In genomic region chr9:62987824-62988223, GRCm38 (mm10) we compare ENCODE assay signal across 7 mouse cellular contexts. TPM values are rescaled to one million over a fixed set of nuclear protein-coding genes. Genes with fewer than 3 reads are reported as not detected.
DNase-seq lines count a peak whose midpoint lies in the region; ATAC-seq and TF ChIP-seq lines count a peak whose summit lies in the region.

Gene Pias1, minus strand, starts transcription at chr9:62987924.

- H3K27ac ChIP-seq in ES-E14 (ENCODE audit: insufficient read depth, low read depth, low read length, poor library complexity, severe bottlenecking), result no peak within 1 kb of the TSS
- no peak within 1 kb of the TSS for H3K27ac ChIP-seq in hindbrain, embryonic 13.5 days
- H3K27ac ChIP-seq in liver, postnatal 0 days (ENCODE audit: low read depth), result no peak within 1 kb of the TSS

- no peak within 1 kb of the TSS for H3K4me2 ChIP-seq in hindbrain, embryonic 13.5 days
- no peak within 1 kb of the TSS for H3K4me2 ChIP-seq in liver, postnatal 0 days (ENCODE audit: low read depth, low read length)

- TF ChIP-seq CTCF in liver, postnatal 0 days (IDR thresholded peaks at IDR 0.05; ENCODE audit: low read depth), result no peak

- no peaks in the 10 kb centered on the region for H3K4me1 ChIP-seq in ES-E14 (ENCODE audit: control insufficient read depth in 2 of 2, insufficient read depth in 2 of 2, low read length in 2 of 2, poor library complexity in 1 of 2)
- H3K4me1 ChIP-seq in hindbrain, embryonic 13.5 days (replicated peaks), result no peaks in the 10 kb centered on the region
- no peaks in the 10 kb centered on the region for H3K4me1 ChIP-seq in liver, postnatal 0 days (ENCODE audit: insufficient read depth)

- H3K36me3 ChIP-seq in ES-E14 (ENCODE audit: control insufficient read depth, insufficient read depth, low read length, poor library complexity, severe bottlenecking), result no peaks in the 10 kb centered on the region
- H3K36me3 ChIP-seq in hindbrain, embryonic 13.5 days, result no peaks in the 10 kb centered on the region
- H3K36me3 ChIP-seq in liver, postnatal 0 days (replicated peaks; ENCODE audit: insufficient read depth, low read length), result no peaks in the 10 kb centered on the region

- no peak for DNase-seq in ES-E14 (ENCODE audit: low read depth, low spot score)
- no peak for DNase-seq in adrenal gland, adult 2 months
- no peak for DNase-seq in gastrocnemius, adult 18-20 months (ENCODE audit: low spot score)
- DNase-seq in liver, postnatal 0 days, result no peak
- no peak for DNase-seq in thymus, postnatal 14 days
- DNase-seq in right cerebral cortex, adult 18-20 months, result no peak

- no peak within 1 kb of the TSS for H3K9ac ChIP-seq in ES-E14 (ENCODE audit: insufficient read depth, low read depth, low read length, poor library complexity, severe bottlenecking)
- H3K9ac ChIP-seq in hindbrain, embryonic 13.5 days, result no peak within 1 kb of the TSS
- no peak within 1 kb of the TSS for H3K9ac ChIP-seq in liver, postnatal 0 days (replicated peaks)

- H3K9me3 ChIP-seq in ES-E14 (ENCODE audit: control insufficient read depth, insufficient read depth, low read depth, low read length), result no peaks in the 10 kb centered on the region
- H3K9me3 ChIP-seq in hindbrain, embryonic 13.5 days, result no peaks in the 10 kb centered on the region
- H3K9me3 ChIP-seq in liver, postnatal 0 days (ENCODE audit: low read length), result no peaks in the 10 kb centered on the region

- WGBS in hindbrain, embryonic 13.5 days, result 90% methylated on average over 5 of the region's 5 CpGs
- 73% methylated on average over 5 of the region's 5 CpGs for WGBS in liver, postnatal 0 days (ENCODE audit: insufficient replicate concordance)

- H3K27me3 ChIP-seq in hindbrain, embryonic 13.5 days, result no peaks in the 10 kb centered on the region
- H3K27me3 ChIP-seq in liver, postnatal 0 days (ENCODE audit: insufficient read depth, low read length), result no peaks in the 10 kb centered on the region

- in situ Hi-C loops in ES-E14 (cut with MboI; ENCODE audit: low sequenced_read_pairs in 2 of 2, unreplicated experiment in 2 of 2), result no loop called here

- no peak for TF ChIP-seq EP300 in liver, postnatal 0 days (IDR thresholded peaks at IDR 0.05; ENCODE audit: low read depth)

- no peak for ATAC-seq in hindbrain, embryonic 13.5 days (ENCODE audit: low FRiP score)
- no peak for ATAC-seq in liver, postnatal 0 days

- H3K4me3 ChIP-seq in ES-E14 (ENCODE audit: insufficient read depth in 1 of 2, low read depth in 1 of 2, low read length in 2 of 2, poor library complexity in 1 of 2, severe bottlenecking in 1 of 2), result no peak within 1 kb of the TSS
- no peak within 1 kb of the TSS for H3K4me3 ChIP-seq in hindbrain, embryonic 13.5 days
- no peak within 1 kb of the TSS for H3K4me3 ChIP-seq in liver, postnatal 0 days (ENCODE audit: low read depth, low read length)

TF ChIP-seq in ES-E14, 5 proteins besides CTCF, POLR2A, EP300 and RAD21:
- TF ChIP-seq MAFK (IDR thresholded peaks at IDR 0.05; ENCODE audit: insufficient read depth, low read depth, low read length) (no peak), CHD2 (IDR thresholded peaks at IDR 0.05; ENCODE audit: low read depth, low read length) (no peak), ZNF384 (IDR thresholded peaks at IDR 0.05; ENCODE audit: low read depth, low read length) (no peak), HCFC1 (IDR thresholded peaks at IDR 0.05; ENCODE audit: borderline replicate concordance, insufficient read depth, low read length) (no peak), ZC3H11A (IDR thresholded peaks at IDR 0.05; ENCODE audit: borderline replicate concordance, low read depth, low read length) (no peak)

RNA-seq across cellular contexts. Expression of gene Pias1, which starts in this region (rescaled TPM):
- total RNA-seq in ES-E14 (2012; rRNA removed), result 12.6 and 12.7 TPM in 2 replicates
- 10 to 100 TPM; 36.5 to 43.8 TPM for total RNA-seq in adrenal gland, adult 2 months (2021)
- polyA plus RNA-seq in adrenal gland, adult 2 months (2012; rRNA removed), result 7.7 and 9.3 TPM in 2 replicates
- total RNA-seq in gastrocnemius, adult 18-20 months (2021), result 10 to 100 TPM; 19.6 to 21.3 TPM
- polyA plus RNA-seq in hindbrain, embryonic 13.5 days (2015; fragmentation: Nextera tagmentation; extraction: Ambion mirVana), result 64.9 and 68.2 TPM in 2 replicates
- 19.5 and 20.9 TPM in 2 replicates for polyA plus RNA-seq in liver, postnatal 0 days (2015; fragmentation: Nextera tagmentation; extraction: Ambion mirVana)
